15 mouse cellular contexts compared by ENCODE assay signal in genomic region chr10:92314606-92315005, GRCm38 (mm10).
DNase-seq lines count a peak whose midpoint lies in the region; ATAC-seq and TF ChIP-seq lines count a peak whose summit lies in the region.
"Had no signal": no experiment of that assay in that cellular context is flagged by ENCODE, and none has a peak within 500 bp of the region (broad histone marks: within the 10 kb centered on the region; RNA-seq: fewer than 3 reads in every experiment).

No protein-coding gene starts in this region.

- no peaks in the 10 kb centered on the region for H3K9me3 ChIP-seq in embryonic facial prominence, embryonic 14.5 days (ENCODE audit: control insufficient read depth, low read length)
- H3K9me3 ChIP-seq in embryonic facial prominence, embryonic 10.5 days = no peaks in the 10 kb centered on the region
- H3K9me3 ChIP-seq in hindbrain, embryonic 11.5 days (ENCODE audit: control insufficient read depth, low read length) = no peaks in the 10 kb centered on the region
- H3K9me3 ChIP-seq in hindbrain, embryonic 12.5 days (replicated peaks) = no peaks in the 10 kb centered on the region
- no peaks in the 10 kb centered on the region for H3K9me3 ChIP-seq in kidney, embryonic 15.5 days (replicated peaks)

- 73% methylated on average over 3 of the region's 3 CpGs for WGBS in embryonic facial prominence, embryonic 14.5 days
- 57% methylated on average over 3 of the region's 3 CpGs for WGBS in embryonic facial prominence, embryonic 10.5 days
- 38% methylated on average over 3 of the region's 3 CpGs for WGBS in hindbrain, embryonic 11.5 days
- 35% methylated on average over 3 of the region's 3 CpGs for WGBS in hindbrain, embryonic 12.5 days
- 82% methylated on average over 3 of the region's 3 CpGs for WGBS in kidney, embryonic 15.5 days

- TF ChIP-seq POLR2A in brain, embryonic 14.5 days (IDR thresholded peaks at IDR 0.05; ENCODE audit: borderline replicate concordance, extremely low read depth, insufficient read depth, insufficient read length, poor library complexity, severe bottlenecking) = no peak

- no peaks in the 10 kb centered on the region for H3K36me3 ChIP-seq in embryonic facial prominence, embryonic 14.5 days (ENCODE audit: control insufficient read depth, insufficient read depth, low read length)
- H3K36me3 ChIP-seq in embryonic facial prominence, embryonic 10.5 days (replicated peaks) = no peaks in the 10 kb centered on the region
- H3K36me3 ChIP-seq in hindbrain, embryonic 11.5 days (ENCODE audit: control insufficient read depth, insufficient read depth, low read length) = no peaks in the 10 kb centered on the region
- H3K36me3 ChIP-seq in hindbrain, embryonic 12.5 days = no peaks in the 10 kb centered on the region
- no peaks in the 10 kb centered on the region for H3K36me3 ChIP-seq in kidney, embryonic 15.5 days

- no peak for TF ChIP-seq CTCF in brain, embryonic 14.5 days (IDR thresholded peaks at IDR 0.05; ENCODE audit: borderline replicate concordance, extremely low read depth, insufficient read depth, insufficient read length)

- ATAC-seq in embryonic facial prominence, embryonic 14.5 days (ENCODE audit: low read depth) = 0 out of 2 replicates have a peak, but pooled peaks have one; percentile 44
- peak; percentile 56; the same call in 1 of the 2 replicates for ATAC-seq in hindbrain, embryonic 11.5 days (ENCODE audit: low FRiP score)
- ATAC-seq in hindbrain, embryonic 12.5 days (ENCODE audit: low FRiP score) = no peak
- ATAC-seq in kidney, embryonic 15.5 days (replicated peaks; ENCODE audit: low FRiP score) = no peak
- ATAC-seq: inflammation-experienced regulatory T-cells, adult 6 months had no signal

- peak; percentile 31 for DNase-seq in embryonic facial prominence, embryonic 14.5 days (ENCODE audit: low spot score)
- no peak for DNase-seq in embryonic facial prominence, embryonic 10.5 days (ENCODE audit: low spot score)
- DNase-seq in hindbrain, embryonic 11.5 days (ENCODE audit: low spot score) = no peak
- peak; percentile 81 for DNase-seq in brain, embryonic 14.5 days (ENCODE audit: low read depth)
- DNase-seq in mesoderm, embryonic 11.5 days (ENCODE audit: low read depth, low spot score) = peak; percentile 26
- DNase-seq in ovary, postnatal 36 days (ENCODE audit: low spot score) = no peak
- DNase-seq: adrenal gland, postnatal 14 days; cerebellum, adult 9-11 months; gastrocnemius, postnatal 36 days; kidney, adult 18-20 months; lung, postnatal 4 days had no signal

- no peaks in the 10 kb centered on the region for H3K27me3 ChIP-seq in embryonic facial prominence, embryonic 14.5 days (replicated peaks; ENCODE audit: control insufficient read depth, insufficient read depth, low read length)
- no peaks in the 10 kb centered on the region for H3K27me3 ChIP-seq in embryonic facial prominence, embryonic 10.5 days (replicated peaks; ENCODE audit: low read depth, poor library complexity, severe bottlenecking)
- H3K27me3 ChIP-seq in hindbrain, embryonic 11.5 days (ENCODE audit: control insufficient read depth, insufficient read depth, low read length) = no peaks in the 10 kb centered on the region
- no peaks in the 10 kb centered on the region for H3K27me3 ChIP-seq in hindbrain, embryonic 12.5 days
- H3K27me3 ChIP-seq in kidney, embryonic 15.5 days = no peaks in the 10 kb centered on the region

- no peak overlapping the region for H3K27ac ChIP-seq in embryonic facial prominence, embryonic 14.5 days (replicated peaks; ENCODE audit: low read depth, low read length)
- H3K27ac ChIP-seq in embryonic facial prominence, embryonic 10.5 days (replicated peaks) = no peak overlapping the region
- no peak overlapping the region for H3K27ac ChIP-seq in hindbrain, embryonic 11.5 days (ENCODE audit: low read depth, low read length)
- H3K27ac ChIP-seq in hindbrain, embryonic 12.5 days = no peak overlapping the region
- H3K27ac ChIP-seq in kidney, embryonic 15.5 days = no peak overlapping the region
- H3K27ac ChIP-seq: kidney, postnatal 0 days had no signal

- H3K4me3 ChIP-seq in embryonic facial prominence, embryonic 14.5 days (ENCODE audit: low read depth, low read length) = no peak overlapping the region
- no peak overlapping the region for H3K4me3 ChIP-seq in embryonic facial prominence, embryonic 10.5 days
- no peak overlapping the region for H3K4me3 ChIP-seq in hindbrain, embryonic 11.5 days (ENCODE audit: low read depth, low read length)
- H3K4me3 ChIP-seq in hindbrain, embryonic 12.5 days = no peak overlapping the region
- H3K4me3 ChIP-seq in kidney, embryonic 15.5 days (replicated peaks) = no peak overlapping the region

- H3K9ac ChIP-seq in embryonic facial prominence, embryonic 14.5 days (ENCODE audit: low read depth, low read length) = no peak overlapping the region
- H3K9ac ChIP-seq in hindbrain, embryonic 11.5 days (ENCODE audit: low read depth, low read length) = no peak overlapping the region
- no peak overlapping the region for H3K9ac ChIP-seq in hindbrain, embryonic 12.5 days
- no peak overlapping the region for H3K9ac ChIP-seq in kidney, embryonic 15.5 days

- H3K4me2 ChIP-seq in embryonic facial prominence, embryonic 14.5 days (ENCODE audit: low read depth, low read length) = no peak overlapping the region
- no peak overlapping the region for H3K4me2 ChIP-seq in hindbrain, embryonic 11.5 days (replicated peaks; ENCODE audit: low read depth, low read length)
- no peak overlapping the region for H3K4me2 ChIP-seq in hindbrain, embryonic 12.5 days (replicated peaks)
- H3K4me2 ChIP-seq in kidney, embryonic 15.5 days = no peak overlapping the region

- no peaks in the 10 kb centered on the region for H3K4me1 ChIP-seq in embryonic facial prominence, embryonic 14.5 days (ENCODE audit: control insufficient read depth, insufficient read depth, low read length)
- no peaks in the 10 kb centered on the region for H3K4me1 ChIP-seq in embryonic facial prominence, embryonic 10.5 days
- H3K4me1 ChIP-seq in hindbrain, embryonic 11.5 days (replicated peaks; ENCODE audit: control insufficient read depth, insufficient read depth, low read length) = no peaks in the 10 kb centered on the region
- H3K4me1 ChIP-seq in hindbrain, embryonic 12.5 days = peaks cover 9% of the 10 kb centered on the region
- H3K4me1 ChIP-seq in kidney, embryonic 15.5 days = no peaks in the 10 kb centered on the region

Comparison
In these comparisons a context has a peak if more than half of its experiments do, and no peak if none do; other contexts are left out.
1. ATAC-seq: peak in embryonic facial prominence, embryonic 14.5 days (single experiment) and hindbrain, embryonic 11.5 days (single experiment); none in hindbrain, embryonic 12.5 days (single experiment) and kidney, embryonic 15.5 days (single experiment).
2. DNase-seq: peak in embryonic facial prominence, embryonic 14.5 days (single experiment), brain, embryonic 14.5 days (single experiment) and mesoderm, embryonic 11.5 days (single experiment); none in embryonic facial prominence, embryonic 10.5 days (single experiment), hindbrain, embryonic 11.5 days (single experiment) and ovary, postnatal 36 days (single experiment).